Mouse (Mus musculus): ENCODE results near the gene Pafah2.

GRCm38 (mm10) chr4:134436185-134436584 lies 40.1 kb downstream of the Pafah2 start:
- TF ChIP-seq CTCF (IDR thresholded peaks at IDR 0.05; ENCODE audit: extremely low read depth, insufficient read depth, insufficient read length, insufficient replicate concordance) (no peak), POLR2A (IDR thresholded peaks at IDR 0.05; ENCODE audit: low read depth, low read length) (no peak)

All from spleen, adult 2 months (tissue).